Mouse (Mus musculus) liver (tissue): Measurements from ENCODE around the gene Ccnd2.

Source experiments
- DNase-seq: peaks from one replicate; pipeline ENCODE4 v3.0.0-alpha.2; 2020; ENCODE audit warnings: mixed read lengths

Ccnd2 gene

GRCm38 (mm10) chr6:127106189-127106588 is 45.8 kb downstream of the Ccnd2 start:
- DNase-seq = no peak

DNA sequence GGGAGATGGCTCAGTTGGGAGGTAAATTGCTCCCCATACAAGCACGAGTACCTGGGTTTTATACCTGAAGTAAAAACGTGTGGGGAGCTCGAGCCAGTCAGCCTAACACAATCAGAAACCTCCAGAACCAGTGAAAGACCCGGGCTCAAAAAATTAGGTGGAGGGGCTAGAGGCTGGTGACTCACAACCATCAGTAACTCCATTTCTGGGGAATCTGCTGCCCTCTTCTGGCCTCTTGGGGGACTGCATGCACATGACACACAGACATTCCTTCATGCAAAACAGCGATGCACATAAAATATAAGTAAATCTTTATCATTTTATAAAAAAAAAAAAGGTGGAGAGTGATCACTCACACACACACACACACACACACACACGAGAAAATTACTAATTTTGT is 46.9 kb downstream of the Ccnd2 start:
- DNase-seq = peak; percentile 47

- no peak for DNase-seq
Observed at GRCm38 (mm10) chr6:127104396-127105029, 47.5 kb downstream of the Ccnd2 start.

DNA sequence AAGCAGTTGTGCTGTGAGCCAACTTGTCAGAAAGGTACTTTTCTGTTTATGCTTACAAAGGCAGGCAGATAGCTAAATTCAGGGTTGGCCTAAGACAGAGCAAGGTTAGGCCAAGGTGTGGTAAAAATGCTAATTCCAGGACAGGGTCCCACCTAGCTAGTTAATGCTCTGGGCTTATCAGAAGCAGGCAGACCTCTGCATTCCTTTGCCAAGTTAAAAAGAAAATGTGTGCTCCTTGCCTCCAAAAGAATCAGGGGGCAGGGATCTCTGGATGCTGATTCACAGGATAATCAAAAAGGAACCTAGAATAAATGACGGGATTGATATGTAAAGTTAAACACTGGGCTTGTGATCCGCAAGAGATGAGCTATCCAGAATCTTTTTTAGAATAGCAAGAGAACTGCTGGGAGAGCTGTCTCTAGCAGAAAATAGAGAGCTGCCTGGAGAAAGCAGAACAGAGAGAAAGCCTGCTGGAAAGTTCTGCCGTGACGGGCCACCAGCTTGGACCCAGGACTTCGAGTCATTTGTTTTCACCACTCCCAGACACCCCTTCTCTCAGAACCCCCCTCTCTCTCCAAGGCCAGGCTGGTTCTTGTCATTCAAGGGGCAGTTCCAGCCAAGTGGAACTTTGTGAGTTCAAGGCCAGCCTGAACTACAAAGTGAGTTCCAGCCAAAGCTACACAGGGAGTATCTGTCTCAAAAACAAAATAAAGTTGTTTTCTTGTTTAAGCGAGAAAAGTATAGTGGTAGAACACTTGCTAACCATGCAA is 48.3 kb downstream of the Ccnd2 start:
- no peak for DNase-seq

DNA sequence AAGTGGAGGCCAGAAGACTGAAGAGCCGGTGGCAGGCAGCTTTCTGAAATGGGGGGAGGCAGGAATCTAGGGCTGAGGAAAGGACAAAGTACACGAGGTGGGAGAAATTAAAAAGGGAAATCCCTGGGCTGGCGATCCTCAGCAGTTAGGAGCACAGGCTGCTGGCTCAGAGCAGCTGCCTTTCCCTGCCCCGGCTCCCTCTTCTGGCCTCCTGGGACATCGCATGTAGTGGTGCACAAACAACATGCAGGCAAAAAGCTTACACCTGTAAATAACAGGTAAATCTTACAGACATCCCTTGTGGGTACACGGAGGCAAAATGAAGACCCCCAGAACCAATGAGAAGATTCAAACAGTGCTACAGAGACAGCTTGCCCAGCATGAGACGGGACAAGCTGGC is 57.4 kb downstream of the Ccnd2 start:
- no peak for DNase-seq

GRCm38 (mm10) chr6:127086739-127087138 is 65.3 kb downstream of the Ccnd2 start:
- no peak for DNase-seq

DNA sequence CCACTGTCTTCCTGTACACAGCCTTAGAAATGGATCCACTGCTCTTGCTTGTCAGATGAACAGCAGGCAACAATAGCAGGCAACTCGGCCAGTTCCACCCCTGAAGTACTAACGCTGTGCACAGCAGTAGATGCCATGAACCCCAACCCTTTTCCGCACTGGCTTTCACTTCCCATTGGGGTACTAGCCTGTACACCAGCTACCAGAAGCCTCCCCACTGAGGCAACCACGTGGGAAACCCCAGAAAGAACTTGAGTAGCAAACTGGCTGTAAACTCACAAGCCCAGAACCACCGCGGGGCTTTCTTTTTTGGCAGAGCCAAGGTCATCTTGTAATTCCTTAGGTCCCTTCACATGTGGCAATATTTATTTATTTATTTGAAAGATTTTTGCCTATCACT is 70.2 kb downstream of the Ccnd2 start:
- no peak for DNase-seq

DNA sequence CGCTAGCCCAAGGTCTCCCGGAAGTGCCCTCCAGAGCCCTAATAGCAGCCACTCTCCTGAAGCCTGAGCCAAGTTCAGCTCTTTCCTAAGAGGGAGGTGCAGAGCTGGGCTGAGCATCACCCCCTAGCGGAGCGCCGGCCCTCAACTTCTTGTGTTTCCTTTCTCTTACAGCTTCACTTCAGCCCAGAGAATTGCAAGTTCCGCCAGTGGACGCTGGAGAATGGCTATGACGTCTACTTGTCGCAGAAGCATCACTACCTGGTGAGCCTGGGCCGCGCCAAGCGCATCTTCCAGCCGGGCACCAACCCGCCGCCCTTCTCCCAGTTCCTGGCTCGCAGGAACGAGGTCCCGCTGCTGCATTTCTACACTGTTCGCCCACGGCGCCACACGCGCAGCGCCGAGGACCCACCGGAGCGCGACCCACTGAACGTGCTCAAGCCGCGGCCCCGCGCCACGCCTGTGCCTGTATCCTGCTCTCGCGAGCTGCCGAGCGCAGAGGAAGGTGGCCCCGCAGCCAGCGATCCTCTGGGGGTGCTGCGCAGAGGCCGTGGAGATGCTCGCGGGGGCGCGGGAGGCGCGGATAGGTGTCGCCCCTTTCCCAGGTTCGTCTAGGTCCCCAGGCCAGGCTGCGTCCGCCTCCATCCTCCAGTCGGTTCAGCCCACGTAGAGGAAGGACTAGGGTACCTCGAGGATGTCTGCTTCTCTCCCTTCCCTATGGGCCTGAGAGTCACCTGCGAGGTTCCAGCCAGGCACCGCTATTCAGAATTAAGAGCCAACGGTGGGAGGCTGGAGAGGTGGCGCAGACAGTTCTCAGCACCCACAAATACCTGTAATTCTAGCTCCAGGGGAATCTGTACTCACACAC is 71.9 kb downstream of the Ccnd2 start:
- DNase-seq = peak; percentile 44
